Mouse (Mus musculus): ENCODE data around the gene Pitpnm1. TPM values are rescaled to one million over a fixed set of nuclear protein-coding genes. Genes with fewer than 3 reads are reported as not detected.
"Not testable (repeated sequence)": the region's sequence is repeated elsewhere in the genome, so short reads cannot be mapped to it uniquely, and the experiment has no call there.

Pitpnm1 gene
- total RNA-seq, 1 experiment from 2014 or later, result 132 TPM

DNA sequence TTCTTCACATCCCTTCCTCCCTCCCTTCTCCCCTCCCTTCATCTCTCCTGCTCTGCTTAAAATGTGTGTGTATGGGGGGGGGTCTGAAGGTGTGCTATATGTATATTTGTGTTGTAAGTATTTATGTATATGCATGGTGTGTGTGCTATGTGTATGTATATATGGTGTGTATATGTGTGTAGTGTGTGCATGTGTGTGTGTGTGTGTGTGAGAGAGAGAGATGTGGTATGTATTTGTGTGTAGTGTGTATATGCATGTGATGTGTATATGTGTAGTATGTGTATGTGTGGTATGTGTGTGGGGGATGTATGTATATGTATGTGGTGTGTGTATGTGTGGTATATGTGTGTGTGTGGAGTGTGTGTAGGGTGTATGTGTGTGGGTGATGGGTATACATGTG lies 32.9 kb upstream of the Pitpnm1 start:
- no peak for ATAC-seq (ENCODE audit: extremely low read depth, insufficient number of reproducible peaks, low FRiP score, poor library complexity, severe bottlenecking)

DNA sequence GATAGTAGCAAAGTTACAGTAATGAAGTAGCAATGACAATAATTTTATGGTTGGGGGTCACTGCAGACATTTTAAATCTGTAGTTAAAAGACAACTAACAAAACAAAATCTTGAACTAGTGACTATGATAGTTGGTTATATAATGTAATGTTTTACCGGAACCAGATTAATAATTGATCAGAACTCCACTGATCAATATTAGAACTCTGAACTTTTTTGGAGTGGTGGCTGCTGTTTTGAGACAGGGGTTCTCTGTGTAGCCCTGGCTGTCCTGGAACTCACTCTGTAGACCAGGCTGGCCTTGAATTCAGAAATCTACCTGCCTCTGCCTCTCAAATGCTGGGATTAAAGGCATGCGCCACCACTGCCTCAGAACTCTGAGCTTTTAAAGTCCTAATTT lies 31.6 kb upstream of the Pitpnm1 start:
- ATAC-seq (ENCODE audit: extremely low read depth, insufficient number of reproducible peaks, low FRiP score, poor library complexity, severe bottlenecking), result not testable (repeated sequence)

DNA sequence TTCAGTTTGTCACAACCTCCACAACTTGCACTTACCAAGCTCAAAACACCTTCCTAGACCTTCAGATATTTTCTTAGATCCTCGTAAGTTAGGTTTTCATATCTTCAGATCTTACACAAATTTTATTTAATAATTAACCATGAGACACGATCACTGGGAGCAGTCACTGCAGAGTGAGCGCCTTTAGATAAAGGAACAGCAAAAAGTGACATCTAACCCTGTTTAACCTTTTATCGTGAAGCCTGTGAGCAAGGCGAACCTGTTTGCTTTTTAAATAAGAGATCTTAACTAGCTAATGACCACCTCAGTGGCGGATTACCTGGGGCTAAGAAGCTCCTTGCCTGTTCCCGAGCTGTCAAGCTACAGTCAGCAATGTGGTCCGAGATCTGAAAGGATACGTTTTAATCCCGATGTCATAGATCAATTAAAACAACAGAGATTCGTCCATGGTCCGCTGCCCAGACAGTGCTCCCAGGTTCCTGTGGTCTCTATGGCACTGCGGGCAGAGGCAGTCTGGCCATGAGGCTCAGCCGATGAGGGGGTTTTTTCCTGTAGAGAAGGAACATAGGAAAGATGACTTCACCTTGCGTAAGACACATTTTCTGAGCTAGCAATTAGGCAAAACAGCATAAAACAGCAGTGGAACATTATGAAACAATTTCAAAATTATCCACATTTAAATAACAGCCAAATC lies 30.9 kb upstream of the Pitpnm1 start:
- no peak for ATAC-seq (ENCODE audit: extremely low read depth, insufficient number of reproducible peaks, low FRiP score, poor library complexity, severe bottlenecking)

DNA sequence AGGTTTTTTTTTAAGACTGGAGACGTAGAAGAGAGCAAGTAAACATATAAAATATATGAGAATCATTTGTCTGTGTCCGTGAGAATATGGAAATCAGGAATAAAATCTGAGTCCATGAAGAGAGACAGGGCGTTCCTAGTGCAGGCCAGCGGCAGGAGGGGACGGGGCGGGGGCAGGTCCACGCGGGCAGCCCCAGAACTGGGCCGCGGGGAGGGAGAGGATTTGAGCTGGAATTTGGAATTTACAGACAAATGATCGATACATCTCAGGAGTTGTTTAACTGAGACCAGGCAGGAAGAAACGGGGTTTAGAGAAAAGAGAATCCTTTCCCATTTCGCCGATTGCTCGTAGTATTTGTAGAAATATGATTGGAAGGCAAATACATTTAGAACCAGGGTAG lies 29.5 kb upstream of the Pitpnm1 start:
- no peak for ATAC-seq (ENCODE audit: extremely low read depth, insufficient number of reproducible peaks, low FRiP score, poor library complexity, severe bottlenecking)

DNA sequence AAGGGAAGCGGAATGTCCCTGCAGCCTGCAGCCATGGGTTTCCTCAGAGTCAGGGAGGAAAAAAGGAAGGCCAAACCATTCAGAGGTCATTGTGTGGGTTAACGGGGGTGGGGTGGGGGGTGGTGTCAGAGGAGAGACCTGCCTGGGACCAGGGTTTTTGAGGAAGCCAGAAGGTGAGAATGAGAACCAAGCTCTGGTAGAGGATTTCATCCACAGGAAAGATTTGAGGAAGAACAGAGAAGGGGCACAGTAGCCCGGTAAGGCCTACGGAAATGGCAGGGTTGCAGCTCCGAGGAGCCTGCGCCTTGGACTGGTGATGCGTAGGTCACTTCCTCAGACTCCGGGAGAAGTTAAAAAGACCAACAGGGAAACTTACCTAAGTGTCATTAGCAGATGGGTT lies 29.0 kb upstream of the Pitpnm1 start:
- peak; percentile 75 for ATAC-seq (ENCODE audit: extremely low read depth, insufficient number of reproducible peaks, low FRiP score, poor library complexity, severe bottlenecking)

DNA sequence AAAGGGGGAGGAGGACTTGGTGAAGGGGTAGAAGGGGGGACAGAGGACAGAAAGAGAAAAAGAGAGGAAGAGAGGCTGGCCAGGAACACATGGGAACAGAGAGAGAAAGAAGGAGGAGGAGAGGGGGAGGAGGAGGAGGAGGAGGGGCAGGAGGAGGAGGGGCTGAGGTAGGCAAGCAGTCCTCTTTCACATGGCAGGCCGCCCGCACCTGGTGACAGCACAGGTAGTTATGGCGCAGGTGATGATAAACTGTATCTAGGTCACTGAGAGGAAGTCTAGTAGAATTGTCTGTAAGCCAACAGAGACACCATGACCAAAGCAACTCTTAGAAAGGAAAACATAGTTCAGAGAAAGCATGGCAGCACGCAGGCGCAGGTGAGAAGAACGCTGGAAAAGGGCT lies 28.4 kb upstream of the Pitpnm1 start:
- ATAC-seq (ENCODE audit: extremely low read depth, insufficient number of reproducible peaks, low FRiP score, poor library complexity, severe bottlenecking), result no peak

DNA sequence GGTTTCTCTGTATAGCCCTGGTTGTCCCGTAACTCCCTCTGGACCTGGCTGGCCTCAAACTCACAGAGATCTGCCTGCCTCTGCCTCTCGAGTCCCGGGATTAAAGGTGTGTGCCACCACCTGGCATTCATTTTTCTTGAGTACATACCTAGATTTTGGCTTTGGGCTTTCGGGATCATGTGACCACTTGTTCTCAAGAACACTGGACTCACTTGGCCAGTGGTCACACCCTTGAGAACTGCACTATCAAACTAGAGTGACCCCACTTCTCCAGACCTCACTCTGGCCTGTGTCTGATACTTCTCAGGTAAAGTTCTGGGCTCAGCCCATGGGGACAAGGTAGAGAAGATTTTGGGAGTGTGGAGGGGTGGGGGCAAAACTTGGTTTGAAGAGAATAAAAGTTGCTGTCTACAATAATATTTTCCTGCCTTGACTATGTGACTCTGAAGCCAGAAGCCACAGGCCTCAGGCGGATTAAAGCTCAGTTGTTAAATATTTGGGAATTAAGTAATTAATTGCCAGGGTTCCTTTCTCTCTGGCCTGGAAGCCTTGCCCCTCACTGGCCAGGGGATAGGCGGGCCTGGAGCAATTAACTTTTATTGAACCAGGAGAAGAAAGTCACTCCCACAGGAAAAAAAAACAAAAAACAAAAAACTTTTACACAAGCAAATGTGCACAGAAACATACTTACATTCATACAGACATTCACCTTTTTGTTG lies 26.9 kb upstream of the Pitpnm1 start:
- no peak for ATAC-seq (ENCODE audit: extremely low read depth, insufficient number of reproducible peaks, low FRiP score, poor library complexity, severe bottlenecking)

DNA sequence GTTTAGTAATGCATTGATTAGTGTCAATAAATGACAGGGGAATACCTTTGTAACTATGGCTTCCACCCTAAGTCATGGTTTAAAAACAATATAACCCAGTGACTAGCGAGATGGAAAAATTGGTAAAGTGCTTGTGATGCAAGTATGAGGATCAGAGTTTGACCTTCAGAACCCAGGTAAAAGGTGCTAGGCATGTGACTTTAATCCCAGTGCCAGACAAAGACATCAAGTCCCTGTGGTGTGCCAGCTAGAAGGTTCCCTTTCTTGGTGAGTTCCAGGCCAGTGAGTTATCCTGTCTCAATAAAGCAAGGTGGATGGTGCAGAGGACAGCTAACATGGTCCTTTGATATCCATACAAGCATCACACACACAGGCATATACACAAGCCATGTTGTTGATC lies 24.3 kb upstream of the Pitpnm1 start:
- ATAC-seq (ENCODE audit: extremely low read depth, insufficient number of reproducible peaks, low FRiP score, poor library complexity, severe bottlenecking), result no peak

DNA sequence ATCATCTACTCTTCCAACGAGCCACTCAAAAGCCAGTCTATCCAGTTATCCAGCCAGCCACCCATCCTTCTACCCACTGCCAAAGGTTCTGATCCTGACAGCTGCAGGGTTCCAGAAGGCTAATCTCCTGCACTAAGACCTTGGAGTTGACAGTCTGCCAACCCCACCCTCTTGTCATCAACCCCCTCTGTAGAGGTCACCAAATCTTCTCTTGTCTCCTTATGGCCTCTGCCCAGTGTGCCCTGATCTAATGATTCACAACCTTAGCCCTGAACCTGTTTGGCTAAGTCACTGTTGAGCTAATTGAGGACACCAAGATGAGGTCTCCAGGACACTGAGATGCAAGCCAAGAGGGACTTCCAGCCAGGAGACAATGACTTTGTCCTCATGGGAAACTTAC lies 20.2 kb upstream of the Pitpnm1 start:
- ATAC-seq (ENCODE audit: extremely low read depth, insufficient number of reproducible peaks, low FRiP score, poor library complexity, severe bottlenecking), result no peak

DNA sequence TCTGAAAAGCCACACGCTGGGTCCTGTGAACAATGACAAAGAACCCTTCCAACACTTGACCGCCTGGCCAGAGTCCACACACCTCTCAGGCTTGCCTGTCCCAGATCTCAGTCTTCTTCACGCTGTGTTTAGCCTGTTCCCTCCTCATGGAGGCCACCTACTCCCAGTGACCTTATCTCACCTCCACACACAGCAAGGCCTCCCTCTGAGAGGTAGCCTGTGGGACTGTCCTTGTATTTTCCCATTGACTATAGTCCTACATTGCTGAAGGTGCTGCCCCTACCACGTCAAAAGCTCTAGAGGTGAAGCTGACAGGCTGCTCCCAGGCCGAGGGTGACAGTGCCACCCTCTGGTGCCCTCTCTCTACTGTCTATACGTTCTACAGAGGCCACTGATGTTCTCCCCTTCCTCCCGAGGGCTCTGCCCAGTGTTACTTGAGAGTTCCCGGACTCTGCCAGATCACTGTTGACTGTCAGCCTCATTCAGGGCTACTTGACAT lies 19.2 kb upstream of the Pitpnm1 start:
- peak; percentile 35; the same call in 1 of the 2 replicates for ATAC-seq (ENCODE audit: extremely low read depth, insufficient number of reproducible peaks, low FRiP score, poor library complexity, severe bottlenecking)

DNA sequence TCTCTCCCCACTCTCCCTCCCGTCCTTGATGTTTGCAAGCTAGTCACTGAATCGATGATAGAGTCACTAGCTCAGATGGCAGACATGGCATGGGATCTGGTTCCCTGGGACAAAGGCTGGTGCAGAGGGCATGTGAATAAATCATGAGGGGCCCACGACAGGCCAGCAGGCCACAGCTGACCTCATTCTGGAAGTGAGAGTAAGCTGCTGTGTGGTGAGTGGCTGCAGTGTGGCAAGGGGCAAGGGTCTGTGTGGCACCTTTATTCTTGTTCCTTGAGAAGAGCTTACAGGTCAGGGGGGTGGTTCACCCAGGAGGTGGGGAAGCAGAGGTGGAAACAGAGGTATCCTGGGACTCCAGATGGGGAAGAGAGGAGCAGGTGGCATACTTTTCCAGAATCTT lies 18.4 kb upstream of the Pitpnm1 start, which contains the start of gene Cabp2:
Gene Cabp2, plus strand, starts transcription at position 185 of the 400 bp plus-strand sequence.
- no peak for ATAC-seq (ENCODE audit: extremely low read depth, insufficient number of reproducible peaks, low FRiP score, poor library complexity, severe bottlenecking)

DNA sequence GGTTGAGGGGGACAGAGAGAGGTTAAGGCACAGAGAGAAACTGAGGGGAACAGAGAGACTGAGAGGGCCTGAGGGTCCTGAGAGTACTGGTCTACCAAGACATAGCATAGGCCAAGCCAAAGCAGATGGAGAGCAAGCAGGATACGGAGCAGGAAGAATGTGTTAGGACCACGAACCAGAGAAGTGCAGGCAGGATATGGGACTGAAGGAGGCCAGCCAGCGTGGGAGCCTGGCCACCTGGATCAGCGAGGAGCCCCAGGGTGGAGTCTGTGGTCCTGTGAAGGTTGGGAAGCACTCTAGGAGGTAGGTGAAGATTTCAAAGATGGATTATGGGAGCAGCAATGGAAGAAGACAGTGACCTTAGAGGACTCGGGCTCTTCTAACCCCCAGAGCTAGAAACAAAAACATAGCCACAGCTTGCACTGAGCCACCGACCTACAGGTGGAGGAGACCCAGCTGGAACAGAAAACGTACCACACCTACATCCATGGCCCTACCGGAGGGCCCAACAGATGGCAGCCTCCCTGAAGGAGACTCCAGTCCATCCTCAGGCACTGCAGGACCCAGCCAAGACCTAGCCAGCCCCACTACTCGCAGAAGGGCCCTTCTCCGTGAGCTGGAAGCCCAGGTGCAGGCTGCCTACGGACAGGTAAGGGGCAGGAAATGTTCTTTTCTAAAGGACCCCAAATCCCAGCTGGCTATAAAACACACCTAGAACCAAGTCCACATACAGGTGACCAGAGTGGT lies 17.4 kb upstream of the Pitpnm1 start:
- ATAC-seq (ENCODE audit: extremely low read depth, insufficient number of reproducible peaks, low FRiP score, poor library complexity, severe bottlenecking), result no peak

DNA sequence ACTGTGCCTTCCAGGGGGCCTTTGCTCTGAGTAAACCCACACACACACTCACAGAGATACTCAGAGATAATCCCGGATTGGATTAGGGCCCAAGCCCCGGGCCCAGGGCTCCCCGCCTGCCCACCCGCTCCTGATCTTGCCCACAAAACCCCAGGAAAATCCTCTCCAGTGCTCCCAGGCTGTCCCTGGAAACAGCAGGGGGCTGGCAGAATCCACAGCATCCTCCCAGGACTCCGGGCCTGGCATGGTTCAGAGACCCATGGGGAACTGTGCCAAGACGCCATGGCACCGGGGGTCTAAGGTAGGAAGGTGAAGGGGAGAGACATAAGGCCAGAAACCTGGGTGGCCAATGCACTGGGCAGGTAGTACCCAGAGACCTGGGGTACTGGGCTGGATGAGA lies 16.5 kb upstream of the Pitpnm1 start:
- ATAC-seq (ENCODE audit: extremely low read depth, insufficient number of reproducible peaks, low FRiP score, poor library complexity, severe bottlenecking), result no peak

DNA sequence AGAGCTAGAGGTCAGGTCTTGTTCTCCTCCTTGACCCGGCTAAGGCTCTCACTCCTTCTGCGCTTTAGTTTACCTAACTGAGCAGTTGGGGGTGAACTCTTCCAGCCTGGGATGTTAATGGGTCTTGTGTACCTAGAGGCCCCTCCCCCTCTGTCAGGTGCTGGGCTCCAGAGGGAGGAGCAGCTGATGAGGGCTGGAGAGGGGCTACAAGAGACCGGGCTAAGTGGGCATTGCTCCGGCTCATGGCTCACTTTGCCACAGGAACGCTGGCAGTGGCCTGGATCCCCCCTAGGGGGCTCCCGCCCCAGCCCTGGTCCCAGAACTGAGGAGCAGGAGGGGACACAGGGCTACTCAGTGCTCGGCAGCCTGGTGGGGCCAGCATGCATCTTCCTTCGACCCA lies 16.0 kb upstream of the Pitpnm1 start:
- no peak for ATAC-seq (ENCODE audit: extremely low read depth, insufficient number of reproducible peaks, low FRiP score, poor library complexity, severe bottlenecking)

DNA sequence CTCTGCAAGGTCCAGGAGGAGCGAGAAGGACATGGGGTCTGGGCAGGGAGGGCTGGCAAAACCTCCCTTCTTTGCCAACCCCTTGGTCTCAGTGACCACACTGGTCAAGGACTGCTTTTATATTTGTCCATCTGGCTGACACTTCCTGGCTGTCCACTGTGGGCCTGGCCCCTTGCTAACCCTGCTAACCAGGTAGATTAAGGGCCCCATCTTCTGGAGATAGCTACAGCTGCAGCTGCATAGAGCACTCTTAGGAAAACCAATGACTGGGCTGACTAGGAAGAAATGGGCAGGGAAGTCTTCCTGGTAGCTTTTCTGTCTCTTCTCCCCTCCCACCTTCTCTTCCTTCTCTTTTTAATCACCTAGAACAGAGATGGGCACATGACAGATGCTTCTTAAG lies 14.8 kb upstream of the Pitpnm1 start:
- no peak for ATAC-seq (ENCODE audit: extremely low read depth, insufficient number of reproducible peaks, low FRiP score, poor library complexity, severe bottlenecking)

DNA sequence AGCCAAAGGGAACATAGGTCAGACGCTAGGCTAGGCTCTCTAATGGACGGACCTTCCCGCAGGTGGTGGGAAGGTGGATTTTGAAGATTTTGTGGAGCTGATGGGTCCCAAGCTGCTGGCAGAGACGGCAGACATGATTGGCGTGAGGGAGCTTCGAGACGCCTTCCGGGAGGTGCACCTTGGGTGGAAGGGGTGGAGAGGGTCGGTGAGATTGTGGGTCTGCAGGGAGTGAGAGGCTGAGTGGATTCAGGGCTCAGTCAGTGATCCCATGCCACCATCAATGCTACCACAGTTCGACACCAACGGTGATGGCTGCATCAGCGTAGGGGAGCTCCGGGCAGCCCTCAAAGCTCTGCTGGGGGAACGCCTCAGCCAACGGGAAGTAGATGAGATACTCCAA lies 13.6 kb upstream of the Pitpnm1 start:
- no peak for ATAC-seq (ENCODE audit: extremely low read depth, insufficient number of reproducible peaks, low FRiP score, poor library complexity, severe bottlenecking)

DNA sequence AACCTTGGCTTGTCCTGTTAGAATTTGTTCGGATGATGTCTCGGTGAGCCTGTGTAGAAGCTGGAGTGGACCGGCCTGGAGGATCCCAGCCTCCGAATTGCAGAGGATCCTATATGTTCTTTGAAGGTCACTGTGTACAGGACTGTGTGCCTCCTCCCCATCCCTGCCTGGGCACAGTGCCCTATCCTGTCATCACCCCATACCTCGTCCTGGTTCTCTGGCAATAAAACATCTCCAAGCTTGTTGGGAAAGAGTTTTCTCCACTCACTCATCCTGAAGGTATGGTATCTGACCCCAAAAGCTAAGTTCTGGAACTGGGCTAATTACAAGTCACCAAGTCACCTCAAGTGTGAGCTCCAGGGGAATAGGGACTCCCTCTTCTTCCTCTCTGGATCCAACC lies 12.7 kb upstream of the Pitpnm1 start:
- ATAC-seq (ENCODE audit: extremely low read depth, insufficient number of reproducible peaks, low FRiP score, poor library complexity, severe bottlenecking), result no peak

DNA sequence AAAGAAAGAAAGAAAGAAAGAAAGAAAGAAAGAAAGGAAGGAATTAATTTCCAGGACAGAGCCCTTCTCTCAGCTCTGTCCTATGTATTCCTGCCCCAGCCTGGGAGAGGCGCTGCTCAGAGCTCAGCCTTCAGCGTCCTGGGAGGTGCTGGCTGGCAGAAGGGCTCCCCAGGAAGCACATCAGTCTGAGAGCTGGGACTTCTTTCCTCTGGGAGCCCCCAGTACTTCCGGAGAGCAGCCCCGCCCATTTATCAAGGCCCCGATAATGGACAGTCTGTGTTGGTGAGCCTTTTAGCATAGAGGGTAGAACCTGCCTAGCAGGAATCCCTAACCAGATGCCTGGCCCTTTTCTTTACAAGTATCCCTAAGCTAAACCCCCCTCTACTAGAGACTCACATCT lies 11.7 kb upstream of the Pitpnm1 start:
- no peak for ATAC-seq (ENCODE audit: extremely low read depth, insufficient number of reproducible peaks, low FRiP score, poor library complexity, severe bottlenecking)

DNA sequence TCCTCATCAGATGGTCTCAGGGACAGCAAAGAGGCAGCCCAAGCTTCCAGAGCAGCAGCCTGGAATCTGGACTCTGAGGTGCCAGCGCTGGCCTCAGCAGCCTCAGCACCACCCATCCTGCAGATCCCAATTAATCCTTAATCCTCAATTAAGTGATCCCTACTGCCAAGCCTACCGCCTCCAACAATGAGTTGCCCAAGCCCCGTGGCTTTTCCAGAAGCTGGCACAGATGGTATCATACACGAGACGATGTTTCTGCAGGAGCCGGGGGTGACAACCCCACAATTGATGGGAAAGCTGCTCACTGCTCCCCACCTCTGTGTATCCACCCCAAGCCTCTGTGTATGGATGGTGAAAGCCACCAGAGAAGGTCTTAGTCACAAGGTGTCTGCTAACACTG lies 10.7 kb upstream of the Pitpnm1 start:
- no peak for ATAC-seq (ENCODE audit: extremely low read depth, insufficient number of reproducible peaks, low FRiP score, poor library complexity, severe bottlenecking)

DNA sequence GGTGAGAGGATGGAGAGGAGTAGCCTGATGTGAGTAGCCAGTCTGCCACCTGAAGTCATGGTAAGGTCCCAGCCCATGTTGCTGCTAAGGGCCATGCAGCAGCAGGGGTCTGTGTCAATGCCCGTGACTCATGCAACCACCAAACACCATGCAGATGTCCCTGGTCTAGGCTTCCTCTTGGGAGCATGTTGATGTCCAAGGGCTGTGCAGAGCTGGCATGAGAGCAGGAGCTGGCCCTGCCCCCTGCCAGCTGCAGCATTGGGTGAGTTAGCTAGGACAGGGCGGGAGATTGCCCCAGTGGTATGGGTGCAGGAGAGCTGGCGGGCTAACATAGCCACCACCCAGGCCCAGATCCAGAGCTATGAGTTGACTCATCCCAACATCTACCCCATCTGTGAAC lies 9.4 kb upstream of the Pitpnm1 start:
- no peak for ATAC-seq (ENCODE audit: extremely low read depth, insufficient number of reproducible peaks, low FRiP score, poor library complexity, severe bottlenecking)

Measured in neutrophil, adult 5-6 weeks (primary cell).